Mouse (Mus musculus): ENCODE measurements around the gene Zglp1.

- no peak for TF ChIP-seq CTCF (IDR thresholded peaks at IDR 0.05; ENCODE audit: low read depth, low read length)
- no peak for TF ChIP-seq POLR2A (IDR thresholded peaks at IDR 0.05; ENCODE audit: borderline replicate concordance, low read depth, low read length)
Measured at GRCm38 (mm10) chr9:21075625-21076024, 8.7 kb upstream of the Zglp1 start.

Measured in bone marrow macrophage, adult 2 months (primary cell).